Comparison of ENCODE assay signal across 21 mouse cellular contexts in genomic region chr2:76158973-76159372, GRCm38 (mm10).
DNase-seq lines count a peak whose midpoint lies in the region; ATAC-seq and TF ChIP-seq lines count a peak whose summit lies in the region.
"Had no signal": no experiment of that assay in that cellular context is flagged by ENCODE, and none has a peak within 500 bp of the region (broad histone marks: within the 10 kb centered on the region; RNA-seq: fewer than 3 reads in every experiment).

No protein-coding gene starts in this region.

- no peak overlapping the region for H3K9ac ChIP-seq in forebrain, embryonic 14.5 days (ENCODE audit: low read length)
- no peak overlapping the region for H3K9ac ChIP-seq in forebrain, postnatal 0 days
- no peak overlapping the region for H3K9ac ChIP-seq in kidney, postnatal 0 days (ENCODE audit: low read depth, low read length)
- H3K9ac ChIP-seq in neural tube, embryonic 14.5 days (replicated peaks; ENCODE audit: low read depth, low read length): no peak overlapping the region
- H3K9ac ChIP-seq: forebrain, embryonic 13.5 days; heart, embryonic 13.5 days had no signal

- H3K4me3 ChIP-seq in forebrain, embryonic 14.5 days (ENCODE audit: low read depth, low read length): no peak overlapping the region
- H3K4me3 ChIP-seq in forebrain, postnatal 0 days (ENCODE audit: low read depth, low read length): no peak overlapping the region
- no peak overlapping the region for H3K4me3 ChIP-seq in kidney, postnatal 0 days (replicated peaks; ENCODE audit: low read depth, low read length)
- H3K4me3 ChIP-seq in neural tube, embryonic 14.5 days (ENCODE audit: low read depth, low read length): no peak overlapping the region
- H3K4me3 ChIP-seq: forebrain, embryonic 10.5 days; forebrain, embryonic 13.5 days; heart, adult 2 months; heart, embryonic 10.5 days; heart, embryonic 13.5 days had no signal

- no peaks in the 10 kb centered on the region for H3K9me3 ChIP-seq in forebrain, embryonic 14.5 days (replicated peaks; ENCODE audit: control insufficient read depth, low read length)
- H3K9me3 ChIP-seq in forebrain, postnatal 0 days (ENCODE audit: low read length): no peaks in the 10 kb centered on the region
- no peaks in the 10 kb centered on the region for H3K9me3 ChIP-seq in kidney, postnatal 0 days (replicated peaks; ENCODE audit: low read length)
- H3K9me3 ChIP-seq in neural tube, embryonic 14.5 days (ENCODE audit: control insufficient read depth, low read length): no peaks in the 10 kb centered on the region
- H3K9me3 ChIP-seq: forebrain, embryonic 10.5 days; forebrain, embryonic 13.5 days; heart, embryonic 10.5 days; heart, embryonic 13.5 days had no signal

- H3K27me3 ChIP-seq in forebrain, embryonic 14.5 days (replicated peaks; ENCODE audit: control insufficient read depth, insufficient read depth, low read length): no peaks in the 10 kb centered on the region
- no peaks in the 10 kb centered on the region for H3K27me3 ChIP-seq in forebrain, postnatal 0 days (ENCODE audit: insufficient read depth, low read length)
- H3K27me3 ChIP-seq in kidney, postnatal 0 days (ENCODE audit: insufficient read depth, low read length): no peaks in the 10 kb centered on the region
- H3K27me3 ChIP-seq in neural tube, embryonic 14.5 days (ENCODE audit: control insufficient read depth, insufficient read depth, low read length): no peaks in the 10 kb centered on the region
- H3K27me3 ChIP-seq: forebrain, embryonic 13.5 days; heart, embryonic 13.5 days had no signal

- no peak for TF ChIP-seq CTCF in forebrain, postnatal 0 days (IDR thresholded peaks at IDR 0.05; ENCODE audit: low read depth)
- TF ChIP-seq CTCF in kidney, postnatal 0 days (IDR thresholded peaks at IDR 0.05; ENCODE audit: low read depth): no peak

- no peak overlapping the region for H3K4me2 ChIP-seq in forebrain, embryonic 14.5 days (ENCODE audit: low read length)
- no peak overlapping the region for H3K4me2 ChIP-seq in forebrain, postnatal 0 days (ENCODE audit: low read depth)
- H3K4me2 ChIP-seq in kidney, postnatal 0 days (ENCODE audit: low read length): no peak overlapping the region
- H3K4me2 ChIP-seq in neural tube, embryonic 14.5 days (ENCODE audit: low read depth, low read length): no peak overlapping the region
- H3K4me2 ChIP-seq: forebrain, embryonic 13.5 days; heart, embryonic 13.5 days had no signal

- intact Hi-C loops in gastrocnemius, postnatal 36 days (cut with DNase I): no loop called here

- H3K27ac ChIP-seq in forebrain, embryonic 14.5 days (ENCODE audit: low read depth, low read length): no peak overlapping the region
- no peak overlapping the region for H3K27ac ChIP-seq in forebrain, postnatal 0 days (ENCODE audit: low read depth, low read length)
- no peak overlapping the region for H3K27ac ChIP-seq in kidney, postnatal 0 days
- H3K27ac ChIP-seq in neural tube, embryonic 14.5 days (ENCODE audit: low read depth, low read length): no peak overlapping the region
- H3K27ac ChIP-seq: forebrain, embryonic 10.5 days; forebrain, embryonic 13.5 days; heart, adult 2 months; heart, embryonic 10.5 days; heart, embryonic 13.5 days had no signal

- H3K4me1 ChIP-seq in forebrain, embryonic 14.5 days (ENCODE audit: control insufficient read depth, insufficient read depth, low read length): no peaks in the 10 kb centered on the region
- H3K4me1 ChIP-seq in forebrain, postnatal 0 days (ENCODE audit: insufficient read depth): no peaks in the 10 kb centered on the region
- no peaks in the 10 kb centered on the region for H3K4me1 ChIP-seq in kidney, postnatal 0 days (replicated peaks; ENCODE audit: insufficient read depth, low read length)
- no peaks in the 10 kb centered on the region for H3K4me1 ChIP-seq in neural tube, embryonic 14.5 days (ENCODE audit: control insufficient read depth, insufficient read depth, low read length)
- H3K4me1 ChIP-seq: forebrain, embryonic 10.5 days; forebrain, embryonic 13.5 days; heart, embryonic 10.5 days; heart, embryonic 13.5 days had no signal

- no peaks in the 10 kb centered on the region for H3K36me3 ChIP-seq in forebrain, embryonic 14.5 days (ENCODE audit: control insufficient read depth, insufficient read depth, low read length)
- H3K36me3 ChIP-seq in forebrain, postnatal 0 days (ENCODE audit: insufficient read depth): no peaks in the 10 kb centered on the region
- H3K36me3 ChIP-seq in kidney, postnatal 0 days (ENCODE audit: insufficient read depth, low read length): no peaks in the 10 kb centered on the region
- no peaks in the 10 kb centered on the region for H3K36me3 ChIP-seq in neural tube, embryonic 14.5 days (ENCODE audit: control insufficient read depth, insufficient read depth, low read length)
- H3K36me3 ChIP-seq: forebrain, embryonic 10.5 days; heart, embryonic 10.5 days; heart, embryonic 13.5 days had no signal

- no peak for ATAC-seq in forebrain, embryonic 14.5 days
- no peak for ATAC-seq in forebrain, postnatal 0 days
- ATAC-seq in kidney, postnatal 0 days (replicated peaks; ENCODE audit: low FRiP score, low read depth): no peak
- peak; percentile 58; the same call in 1 of the 2 replicates for ATAC-seq in neural tube, embryonic 14.5 days (ENCODE audit: low read depth)
- ATAC-seq: activated CD4-positive, CD25-positive, alpha-beta regulatory T cell, adult 4 months; forebrain, embryonic 13.5 days had no signal

- DNase-seq in forebrain, embryonic 14.5 days (ENCODE audit: low spot score): peak; percentile 13
- no peak for DNase-seq in forebrain, postnatal 0 days
- peak; percentile 37 for DNase-seq in kidney, postnatal 0 days (ENCODE audit: low spot score)
- DNase-seq in kidney, postnatal 25 days: no peak
- DNase-seq in neural tube, embryonic 10.5 days (ENCODE audit: extremely low spot score, low spot score): no peak
- DNase-seq in gastrocnemius, postnatal 36 days: no peak
- DNase-seq: adrenal gland, adult 8-10 months; adrenal gland, postnatal 25 days; cerebellum, adult 18-20 months; cerebellum, adult 9-10 months; cerebellum, postnatal 14 days; gastrocnemius, postnatal 25 days; heart, adult 2 months; heart, postnatal 14 days; heart, postnatal 4 days had no signal

- 67% methylated on average over 2 of the region's 2 CpGs for whole genome bisulfite sequencing in forebrain, embryonic 14.5 days
- 58% methylated on average over 2 of the region's 2 CpGs for WGBS in forebrain, postnatal 0 days
- 36% methylated on average over 2 of the region's 2 CpGs for WGBS in kidney, postnatal 0 days
- 34% methylated on average over 2 of the region's 2 CpGs for WGBS in neural tube, embryonic 14.5 days

Comparison
In these comparisons a context has a peak if more than half of its experiments do, and no peak if none do; other contexts are left out.
1. DNase-seq: peak in forebrain, embryonic 14.5 days (single experiment) and kidney, postnatal 0 days (single experiment); none in forebrain, postnatal 0 days (single experiment), kidney, postnatal 25 days (0 of 2), neural tube, embryonic 10.5 days (single experiment) and gastrocnemius, postnatal 36 days (0 of 2).